Mouse (Mus musculus): ENCODE data around the gene 4930486L24Rik.
"Not testable (repeated sequence)": the region's sequence is repeated elsewhere in the genome, so short reads cannot be mapped to it uniquely, and the experiment has no call there.

DNA sequence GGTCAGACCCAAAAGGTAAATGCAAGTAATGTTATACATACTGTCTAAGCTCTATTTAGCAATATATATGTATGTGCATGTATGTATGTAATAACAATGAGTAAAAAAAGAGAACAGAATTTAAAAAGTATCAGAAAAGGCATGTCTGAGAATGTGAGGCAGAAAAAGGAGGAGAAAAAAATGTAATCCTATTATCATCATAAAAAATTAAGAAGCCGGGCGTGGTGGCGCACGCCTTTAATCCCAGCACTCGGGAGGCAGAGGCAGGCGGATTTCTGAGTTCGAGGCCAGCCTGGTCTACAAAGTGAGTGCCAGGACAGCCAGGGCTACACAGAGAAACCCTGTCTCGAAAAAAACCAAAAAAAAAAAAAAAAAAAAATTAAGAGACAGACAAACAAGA is 32.5 kb upstream of the 4930486L24Rik start, which contains the start of gene Gm49392:
- not testable (repeated sequence) for TF ChIP-seq EP300 (IDR thresholded peaks at IDR 0.05; ENCODE audit: low read length); NRF1 (IDR thresholded peaks at IDR 0.05; ENCODE audit: low read depth, low read length); MXI1 (IDR thresholded peaks at IDR 0.05; ENCODE audit: low read depth, low read length); CTCF (conservative IDR thresholded peaks at IDR 0.05 in 1 of 2, IDR thresholded peaks at IDR 0.05 in 1 of 2; ENCODE audit: low read depth in 2 of 2, low read length in 2 of 2); MAX (IDR thresholded peaks at IDR 0.05; ENCODE audit: low read length); POLR2A (IDR thresholded peaks at IDR 0.05; ENCODE audit: low read depth, low read length); MEF2A (IDR thresholded peaks at IDR 0.05; ENCODE audit: borderline replicate concordance, low read depth, low read length); CHD1 (IDR thresholded peaks at IDR 0.05; ENCODE audit: low read depth, low read length); TBP (conservative IDR thresholded peaks at IDR 0.05; ENCODE audit: low read depth, low read length); PAX5 (IDR thresholded peaks at IDR 0.05; ENCODE audit: low read length); USF1 (IDR thresholded peaks at IDR 0.05; ENCODE audit: low read depth, low read length)

Data from CH12.LX (cell line).